Comparison of ENCODE assay signal across 25 mouse cellular contexts in the genomic region with DNA sequence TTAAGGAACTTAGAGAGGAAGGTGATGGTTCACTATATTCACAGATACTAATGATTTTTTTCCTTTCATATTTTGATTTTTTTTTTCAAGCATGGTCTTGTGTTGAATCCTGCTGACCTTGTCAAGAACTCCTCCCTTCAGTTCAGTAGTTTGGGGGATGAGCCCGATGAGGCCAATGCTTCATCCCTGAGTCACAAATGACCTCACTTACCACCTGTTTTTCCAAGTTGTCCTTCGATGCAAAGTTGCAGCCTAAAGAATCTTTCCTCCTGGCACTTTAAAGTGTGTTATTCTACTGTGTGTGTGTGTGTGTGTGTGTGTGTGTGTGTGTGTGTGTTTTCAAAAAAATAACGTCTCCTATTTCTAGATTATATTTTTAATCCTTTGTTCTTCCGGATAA. TPM values are rescaled to one million over a fixed set of nuclear protein-coding genes. Genes with fewer than 3 reads are reported as not detected.
DNase-seq lines count a peak whose midpoint lies in the region; ATAC-seq and TF ChIP-seq lines count a peak whose summit lies in the region.
"Had no signal": no experiment of that assay in that cellular context is flagged by ENCODE, and none has a peak within 500 bp of the region (broad histone marks: within the 10 kb centered on the region; RNA-seq: fewer than 3 reads in every experiment).

No protein-coding gene starts in this region.

- H3K9me3 ChIP-seq in liver, embryonic 11.5 days (ENCODE audit: control insufficient read depth, low read length): no peaks in the 10 kb centered on the region
- H3K9me3 ChIP-seq in kidney, embryonic 16.5 days (ENCODE audit: low read length): no peaks in the 10 kb centered on the region
- H3K9me3 ChIP-seq: embryonic facial prominence, embryonic 10.5 days; embryonic facial prominence, embryonic 12.5 days; forebrain, embryonic 13.5 days; forebrain, embryonic 15.5 days had no signal

- no peak for TF ChIP-seq POLR2A in myocyte (IDR thresholded peaks at IDR 0.05; ENCODE audit: insufficient read length, low read depth)

- H3K27me3 ChIP-seq in C2C12 (ENCODE audit: control insufficient read depth, insufficient read depth, insufficient read length) (no peaks in the 10 kb centered on the region), myocyte (ENCODE audit: control insufficient read depth, insufficient read depth, insufficient read length) (no peaks in the 10 kb centered on the region)
- no peaks in the 10 kb centered on the region for H3K27me3 ChIP-seq in liver, embryonic 11.5 days (replicated peaks; ENCODE audit: control insufficient read depth, insufficient read depth, low read length)
- H3K27me3 ChIP-seq in kidney, embryonic 16.5 days (ENCODE audit: insufficient read depth, low read length): no peaks in the 10 kb centered on the region
- H3K27me3 ChIP-seq: embryonic facial prominence, embryonic 12.5 days; forebrain, embryonic 13.5 days; forebrain, embryonic 15.5 days had no signal

- no peak for ATAC-seq in liver, embryonic 11.5 days (replicated peaks; ENCODE audit: low FRiP score)
- ATAC-seq in kidney, embryonic 16.5 days (ENCODE audit: low FRiP score, low TSS enrichment): no peak
- ATAC-seq: activated CD4-positive, CD25-positive, alpha-beta regulatory T cell, adult 4 months; forebrain, embryonic 13.5 days; forebrain, embryonic 15.5 days; forebrain, postnatal 0 days; Patski had no signal

- no peak overlapping the region for H3ac ChIP-seq in C2C12 (ENCODE audit: control insufficient read depth, insufficient read length, low read depth)
- H3ac ChIP-seq in myocyte (ENCODE audit: control insufficient read depth, insufficient read length): no peak overlapping the region

- H3K27ac ChIP-seq in liver, embryonic 11.5 days (ENCODE audit: low read depth, low read length): no peak overlapping the region
- H3K27ac ChIP-seq in kidney, embryonic 16.5 days (ENCODE audit: low read length): no peak overlapping the region
- H3K27ac ChIP-seq: embryonic facial prominence, embryonic 10.5 days; embryonic facial prominence, embryonic 12.5 days; forebrain, embryonic 13.5 days; forebrain, embryonic 15.5 days had no signal

- H3K4me3 ChIP-seq in C2C12 (ENCODE audit: insufficient read depth, poor library complexity, severe bottlenecking) (no peak overlapping the region), myocyte (no peak overlapping the region)
- no peak overlapping the region for H3K4me3 ChIP-seq in liver, embryonic 11.5 days (ENCODE audit: low read depth, low read length)
- H3K4me3 ChIP-seq in kidney, embryonic 16.5 days (ENCODE audit: low read length): no peak overlapping the region
- H3K4me3 ChIP-seq: embryonic facial prominence, embryonic 10.5 days; embryonic facial prominence, embryonic 12.5 days; forebrain, embryonic 13.5 days; forebrain, embryonic 15.5 days had no signal

- TF ChIP-seq CTCF in C2C12 (IDR thresholded peaks at IDR 0.05; ENCODE audit: control insufficient read depth, insufficient read depth, insufficient read length): no peak

- no peaks in the 10 kb centered on the region for H3K79me3 ChIP-seq in C2C12 (ENCODE audit: low read depth)

- H3K36me3 ChIP-seq in C2C12 (ENCODE audit: control insufficient read depth, insufficient read depth) (no peaks in the 10 kb centered on the region), myocyte (ENCODE audit: control insufficient read depth, insufficient read depth) (no peaks in the 10 kb centered on the region)
- H3K36me3 ChIP-seq in liver, embryonic 11.5 days (ENCODE audit: control insufficient read depth, insufficient read depth, low read length): no peaks in the 10 kb centered on the region
- no peaks in the 10 kb centered on the region for H3K36me3 ChIP-seq in kidney, embryonic 16.5 days (ENCODE audit: insufficient read depth, low read length)
- H3K36me3 ChIP-seq: embryonic facial prominence, embryonic 10.5 days; embryonic facial prominence, embryonic 12.5 days; forebrain, embryonic 15.5 days had no signal

- H3K4me2 ChIP-seq in myocyte (ENCODE audit: low read depth): peak overlapping the region; percentile 31
- no peak overlapping the region for H3K4me2 ChIP-seq in liver, embryonic 11.5 days
- no peak overlapping the region for H3K4me2 ChIP-seq in kidney, embryonic 16.5 days (replicated peaks; ENCODE audit: low read depth, low read length)
- H3K4me2 ChIP-seq: embryonic facial prominence, embryonic 12.5 days; forebrain, embryonic 13.5 days; forebrain, embryonic 15.5 days had no signal

- H3K79me2 ChIP-seq in C2C12 (ENCODE audit: control insufficient read depth, insufficient read depth): no peaks in the 10 kb centered on the region
- no peaks in the 10 kb centered on the region for H3K79me2 ChIP-seq in myocyte (ENCODE audit: control insufficient read depth, insufficient read depth)

- H3K9ac ChIP-seq in liver, embryonic 11.5 days (ENCODE audit: low read depth, low read length): no peak overlapping the region
- no peak overlapping the region for H3K9ac ChIP-seq in kidney, embryonic 16.5 days (replicated peaks; ENCODE audit: low read length)
- H3K9ac ChIP-seq: embryonic facial prominence, embryonic 12.5 days; forebrain, embryonic 13.5 days; forebrain, embryonic 15.5 days; forebrain, postnatal 0 days had no signal

- WGBS in liver, embryonic 11.5 days: 84% methylated on average over 4 of the region's 4 CpGs
- WGBS in kidney, embryonic 16.5 days: 73% methylated on average over 4 of the region's 4 CpGs

- H3K4me1 ChIP-seq in liver, embryonic 11.5 days (replicated peaks; ENCODE audit: control insufficient read depth, insufficient read depth, low read length): no peaks in the 10 kb centered on the region
- H3K4me1 ChIP-seq in kidney, embryonic 16.5 days (ENCODE audit: insufficient read depth, low read length): no peaks in the 10 kb centered on the region
- H3K4me1 ChIP-seq: embryonic facial prominence, embryonic 10.5 days; embryonic facial prominence, embryonic 12.5 days; forebrain, embryonic 13.5 days; forebrain, embryonic 15.5 days had no signal

- DNase-seq in adrenal gland, adult 2 months: peak; percentile 20
- DNase-seq in adrenal gland, postnatal 14 days: no peak
- peak; percentile 35 for DNase-seq in 3134 (ENCODE audit: extremely low read depth, insufficient read length, low spot score)
- DNase-seq in liver, embryonic 11.5 days (ENCODE audit: low spot score): no peak
- DNase-seq: adrenal gland, postnatal 10 days; adrenal gland, postnatal 36 days; B cell, adult 2 months; cerebellum, adult 11-12 months; cerebellum, adult 2 months; cerebellum, adult 9-10 months; cerebellum, postnatal 10 days; cerebellum, postnatal 25 days; forebrain, postnatal 0 days had no signal

TF ChIP-seq in C2C12, 6 proteins besides CTCF, POLR2A, EP300 and RAD21:
- TF ChIP-seq MAX (IDR thresholded peaks at IDR 0.05) (peak; percentile 60), CEBPB (IDR thresholded peaks at IDR 0.05; ENCODE audit: low read depth) (no peak), FOSL1 (IDR thresholded peaks at IDR 0.05; ENCODE audit: insufficient read depth, low read length, poor library complexity, severe bottlenecking) (peak; percentile 35), MYOG (IDR thresholded peaks at IDR 0.05; ENCODE audit: control insufficient read depth, extremely low read depth, insufficient read length) (no peak), MYOD1 (IDR thresholded peaks at IDR 0.05; ENCODE audit: control insufficient read depth, insufficient read length, low read depth) (peak; percentile 87)

TF ChIP-seq in myocyte, 11 proteins besides CTCF, POLR2A, EP300 and RAD21:
- TF ChIP-seq POLR2AphosphoS2 (IDR thresholded peaks at IDR 0.05; ENCODE audit: insufficient read length, low read depth) (no peak), TCF12 (IDR thresholded peaks at IDR 0.05; ENCODE audit: insufficient read depth, poor library complexity, severe bottlenecking) (no peak), MYOD1 (IDR thresholded peaks at IDR 0.05; ENCODE audit: control insufficient read depth in 1 of 3, insufficient read length in 2 of 3, low read depth in 2 of 3) (peak in 2 of 3 experiments; percentile 46 to 67), MYOG (IDR thresholded peaks at IDR 0.05; ENCODE audit: control insufficient read depth in 1 of 3, insufficient read depth in 1 of 3, insufficient read length in 2 of 3, low read depth in 2 of 3) (no peak), CEBPB (IDR thresholded peaks at IDR 0.05; ENCODE audit: insufficient read depth, poor library complexity, severe bottlenecking) (no peak)

RNA-seq across cellular contexts. Expression of a gene that starts 30.1 kb away (rescaled TPM):
- 1 to 10 TPM; 1.5 to 1.6 TPM for total RNA-seq in adrenal gland, adult 2 months (2021)
- polyA plus RNA-seq in adrenal gland, adult 2 months (2012; rRNA removed): 0.81 and 1.3 TPM in 2 replicates
- total RNA-seq in adrenal gland, postnatal 14 days (2021): 4.5 and 6.4 TPM in 2 replicates
- polyA plus RNA-seq in C2C12 (2012; fragmentation: generic; extraction: Trizol) (0.35 TPM), myocyte (2012; fragmentation: generic; extraction: Trizol) (58.0 TPM)
- 0.22 TPM in 1 of 2 replicates, not detected in the other for polyA plus RNA-seq in liver, embryonic 11.5 days (2014; fragmentation: Nextera tagmentation; extraction: Ambion mirVana)
- polyA plus RNA-seq in kidney, embryonic 16.5 days (2015; fragmentation: Nextera tagmentation; extraction: Ambion mirVana): 0.63 and 0.87 TPM in 2 replicates
- total RNA-seq: ES-E14, MEL had no signal
- polyA plus RNA-seq: activated CD4-positive, CD25-positive, alpha-beta regulatory T cell, adult 4 months; embryonic facial prominence, embryonic 10.5 days; forebrain, embryonic 11.5 days; Patski had no signal

RNA-seq across cellular contexts. Expression of a gene that starts 45.0 kb away (rescaled TPM):
- total RNA-seq in adrenal gland, adult 2 months (2021): 1 to 10 TPM; 2.4 to 5.2 TPM
- polyA plus RNA-seq in adrenal gland, adult 2 months (2012; rRNA removed): 2.6 and 3.9 TPM in 2 replicates
- total RNA-seq in adrenal gland, postnatal 14 days (2021): 2.6 and 3.2 TPM in 2 replicates
- polyA plus RNA-seq in C2C12 (2012; fragmentation: generic; extraction: Trizol): 1.2 TPM
- polyA plus RNA-seq in myocyte (2012; fragmentation: generic; extraction: Trizol): 1.2 TPM
- 1.9 and 2.1 TPM in 2 replicates for polyA plus RNA-seq in liver, embryonic 11.5 days (2014; fragmentation: Nextera tagmentation; extraction: Ambion mirVana)
- 5.9 and 7.2 TPM in 2 replicates for polyA plus RNA-seq in kidney, embryonic 16.5 days (2015; fragmentation: Nextera tagmentation; extraction: Ambion mirVana)

Comparison
In these comparisons a context has a peak if more than half of its experiments do, and no peak if none do; other contexts are left out.
1. DNase-seq: peak in adrenal gland, adult 2 months (single experiment) and 3134 (single experiment); none in adrenal gland, postnatal 14 days (single experiment) and liver, embryonic 11.5 days (single experiment).
2. RNA of a gene that starts 30.1 kb away (polyA plus RNA-seq): 58.0 TPM in myocyte (single experiment); 0.63 to 0.87 TPM in kidney, embryonic 16.5 days, 0.81 to 1.3 TPM in adrenal gland, adult 2 months, 0.35 TPM in C2C12 (single experiment) and 0.22 TPM in liver, embryonic 11.5 days; every median in the first group is over 10 times any median in the second.